Mouse (Mus musculus): ENCODE results near the gene Pakap. TPM values are rescaled to one million over a fixed set of nuclear protein-coding genes. Genes with fewer than 3 reads are reported as not detected.

Gene Pakap
- total and polyA plus RNA-seq, 2 experiments, result 0.06 to 0.18 TPM

DNA sequence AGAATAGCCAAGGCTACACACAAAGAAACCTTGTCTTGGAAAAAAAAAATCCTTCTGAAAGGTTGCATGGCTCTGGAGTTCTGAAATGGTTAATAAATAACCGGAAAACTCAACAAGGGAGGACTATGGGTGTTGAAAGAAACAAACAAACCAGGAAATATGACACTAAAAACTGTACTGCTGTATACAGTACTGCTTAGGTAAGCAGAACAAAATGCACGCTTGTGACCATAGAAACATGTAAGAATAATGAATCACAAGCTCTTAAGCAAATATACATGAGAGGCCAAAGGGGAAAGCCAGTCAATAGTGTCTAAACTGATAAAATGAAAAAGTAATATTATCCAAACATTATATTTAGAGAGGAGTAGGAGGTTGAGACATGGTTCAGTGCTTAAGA, 247.4 kb downstream of the Pakap start:
- no peak overlapping the region for H3K4me3 ChIP-seq (ENCODE audit: insufficient read depth, low read depth, low read length)
- 21% methylated on average over 2 of the region's 2 CpGs for WGBS
- H3K79me2 ChIP-seq (ENCODE audit: control insufficient read depth, insufficient read depth, low read length), result no peaks in the 10 kb centered on the region
- peak; percentile 82 for DNase-seq (ENCODE audit: extremely low read depth, low read depth, low spot score)
- no peaks in the 10 kb centered on the region for H3K27me3 ChIP-seq (ENCODE audit: control insufficient read depth, insufficient read depth, low read length)
- no peaks in the 10 kb centered on the region for H3K36me3 ChIP-seq (ENCODE audit: control insufficient read depth, insufficient read depth, low read length)
- TF ChIP-seq CTCF (IDR thresholded peaks at IDR 0.05; ENCODE audit: low read depth, low read length) (no peak), POLR2A (IDR thresholded peaks at IDR 0.05; ENCODE audit: extremely low read depth, insufficient read depth, low read length) (no peak)
- peaks cover 9% of the 10 kb centered on the region for H3K4me1 ChIP-seq (ENCODE audit: control insufficient read depth, insufficient read depth, low read length)
- no peak overlapping the region for H3K9ac ChIP-seq (ENCODE audit: low read depth, low read length)
- H3K27ac ChIP-seq (replicated peaks; ENCODE audit: insufficient read depth, low read depth, low read length), result no peak overlapping the region

DNA sequence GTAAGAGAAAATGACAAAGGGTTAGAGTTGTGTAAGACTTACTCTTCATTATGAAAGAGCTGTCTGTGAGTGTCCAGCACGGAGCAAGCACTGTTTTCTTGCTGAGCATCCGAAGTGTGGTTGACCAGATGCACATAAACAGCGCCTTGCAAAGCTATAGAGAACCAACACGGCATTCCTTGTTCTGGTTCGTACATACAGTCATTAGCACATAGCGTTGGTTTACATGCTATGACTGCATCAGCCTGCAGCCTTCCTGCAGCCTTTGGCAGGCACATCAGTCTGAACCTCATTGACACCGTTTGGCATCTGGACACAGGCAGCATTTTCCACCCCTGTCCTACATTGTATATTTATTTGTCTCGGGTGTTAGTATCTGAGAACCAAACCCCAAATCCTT, 248.2 kb downstream of the Pakap start:
- Histone ChIP-seq H3K9ac (ENCODE audit: low read depth, low read length) (no peak overlapping the region), H3K36me3 (ENCODE audit: control insufficient read depth, insufficient read depth, low read length) (no peaks in the 10 kb centered on the region), H3K27me3 (ENCODE audit: control insufficient read depth, insufficient read depth, low read length) (no peaks in the 10 kb centered on the region), H3K27ac (replicated peaks; ENCODE audit: insufficient read depth, low read depth, low read length) (no peak overlapping the region), H3K4me1 (ENCODE audit: control insufficient read depth, insufficient read depth, low read length) (peaks cover 9% of the 10 kb centered on the region), H3K79me2 (ENCODE audit: control insufficient read depth, insufficient read depth, low read length) (no peaks in the 10 kb centered on the region), H3K4me3 (ENCODE audit: insufficient read depth, low read depth, low read length) (no peak overlapping the region)
- WGBS, result 62% methylated on average over 8 of the region's 8 CpGs
- peak; percentile 30 for DNase-seq (ENCODE audit: extremely low read depth, low read depth, low spot score)
- TF ChIP-seq CTCF (IDR thresholded peaks at IDR 0.05; ENCODE audit: low read depth, low read length) (no peak), POLR2A (IDR thresholded peaks at IDR 0.05; ENCODE audit: extremely low read depth, insufficient read depth, low read length) (no peak)

DNA sequence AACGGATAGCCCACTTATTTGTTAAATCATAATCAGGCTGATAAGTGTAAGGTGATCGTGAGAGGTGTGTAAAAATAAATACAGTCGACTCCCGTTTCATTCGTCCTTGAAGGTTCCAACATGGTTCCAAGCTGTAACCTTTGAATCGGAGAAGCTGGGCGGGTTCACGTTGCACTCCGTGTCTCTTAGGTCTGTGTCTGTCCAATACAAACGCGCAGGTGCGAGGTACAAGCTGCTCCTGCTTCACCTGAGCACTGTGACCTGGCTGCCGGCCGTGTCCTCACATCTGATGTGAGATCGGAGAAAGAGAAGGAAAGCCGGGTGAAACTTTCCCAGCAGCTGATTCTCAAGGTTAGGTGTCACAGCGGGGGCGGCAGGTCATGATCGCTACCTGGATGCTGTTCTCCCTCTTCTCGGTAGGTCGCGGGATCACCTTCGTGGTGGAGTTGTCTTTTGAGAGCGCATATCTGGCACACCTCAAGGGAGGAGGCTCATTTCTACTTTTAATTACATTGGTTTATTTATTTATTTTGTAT, 252.9 kb downstream of the Pakap start:
- Histone ChIP-seq H3K36me3 (ENCODE audit: control insufficient read depth, insufficient read depth, low read length) (no peaks in the 10 kb centered on the region), H3K27ac (replicated peaks; ENCODE audit: insufficient read depth, low read depth, low read length) (no peak overlapping the region), H3K27me3 (ENCODE audit: control insufficient read depth, insufficient read depth, low read length) (no peaks in the 10 kb centered on the region), H3K4me1 (ENCODE audit: control insufficient read depth, insufficient read depth, low read length) (peaks cover 3% of the 10 kb centered on the region; the same call in 1 of the 2 replicates), H3K79me2 (ENCODE audit: control insufficient read depth, insufficient read depth, low read length) (no peaks in the 10 kb centered on the region), H3K4me3 (ENCODE audit: insufficient read depth, low read depth, low read length) (no peak overlapping the region), H3K9ac (ENCODE audit: low read depth, low read length) (no peak overlapping the region)
- no peak for TF ChIP-seq CTCF (IDR thresholded peaks at IDR 0.05; ENCODE audit: low read depth, low read length)
- no peak for TF ChIP-seq POLR2A (IDR thresholded peaks at IDR 0.05; ENCODE audit: extremely low read depth, insufficient read depth, low read length)
- DNase-seq (ENCODE audit: extremely low read depth, low read depth, low spot score), result no peak
- WGBS, result 84% methylated on average over 24 of the region's 24 CpGs

DNA sequence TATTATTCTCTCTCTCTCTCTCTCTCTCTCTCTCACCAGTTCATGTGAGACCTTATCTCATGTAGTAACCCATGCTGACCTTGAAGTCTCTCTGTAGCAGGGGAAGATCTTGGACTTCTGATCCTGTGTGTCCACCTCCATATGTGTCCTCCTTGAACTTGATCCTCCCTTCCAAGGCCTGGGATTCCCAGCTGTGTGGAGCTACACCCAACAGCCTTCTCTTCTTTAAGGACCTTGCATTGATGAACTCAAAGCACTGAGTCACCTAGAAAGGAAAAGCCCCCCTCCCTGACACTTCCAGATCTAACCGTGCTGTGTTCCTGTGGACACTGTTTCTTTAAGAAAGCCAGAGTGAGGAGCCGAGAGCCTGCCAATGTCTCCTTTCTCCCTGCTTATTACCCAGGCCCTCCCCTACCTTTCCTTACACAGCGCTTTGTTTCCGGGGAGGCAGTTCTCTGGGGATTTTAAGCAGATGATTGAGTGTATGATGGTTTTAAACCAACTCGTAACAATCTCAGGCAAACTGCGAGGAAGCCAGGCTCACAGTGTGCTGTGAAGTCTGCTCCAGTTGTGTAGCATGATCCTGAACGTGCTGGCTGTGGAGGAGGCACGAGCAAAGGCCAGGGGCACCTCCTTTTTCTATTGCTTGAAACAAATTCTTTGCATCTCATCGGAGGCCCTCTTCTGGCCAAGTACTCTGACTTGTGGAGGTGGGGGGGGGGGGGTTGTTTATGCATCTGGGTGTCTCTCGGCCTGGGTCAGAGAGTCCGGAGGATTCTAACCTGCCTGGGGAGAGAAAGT, 253.8 kb downstream of the Pakap start:
- Histone ChIP-seq H3K4me1 (ENCODE audit: control insufficient read depth, insufficient read depth, low read length) (no peaks in the 10 kb centered on the region; the same call in 1 of the 2 replicates), H3K79me2 (ENCODE audit: control insufficient read depth, insufficient read depth, low read length) (no peaks in the 10 kb centered on the region), H3K27me3 (ENCODE audit: control insufficient read depth, insufficient read depth, low read length) (no peaks in the 10 kb centered on the region), H3K36me3 (ENCODE audit: control insufficient read depth, insufficient read depth, low read length) (no peaks in the 10 kb centered on the region), H3K27ac (replicated peaks; ENCODE audit: insufficient read depth, low read depth, low read length) (no peak overlapping the region), H3K9ac (ENCODE audit: low read depth, low read length) (no peak overlapping the region), H3K4me3 (ENCODE audit: insufficient read depth, low read depth, low read length) (no peak overlapping the region)
- TF ChIP-seq POLR2A (IDR thresholded peaks at IDR 0.05; ENCODE audit: extremely low read depth, insufficient read depth, low read length) (no peak), CTCF (IDR thresholded peaks at IDR 0.05; ENCODE audit: low read depth, low read length) (no peak)
- no peak for DNase-seq (ENCODE audit: extremely low read depth, low read depth, low spot score)
- 65% methylated on average over 11 of the region's 11 CpGs for WGBS

DNA sequence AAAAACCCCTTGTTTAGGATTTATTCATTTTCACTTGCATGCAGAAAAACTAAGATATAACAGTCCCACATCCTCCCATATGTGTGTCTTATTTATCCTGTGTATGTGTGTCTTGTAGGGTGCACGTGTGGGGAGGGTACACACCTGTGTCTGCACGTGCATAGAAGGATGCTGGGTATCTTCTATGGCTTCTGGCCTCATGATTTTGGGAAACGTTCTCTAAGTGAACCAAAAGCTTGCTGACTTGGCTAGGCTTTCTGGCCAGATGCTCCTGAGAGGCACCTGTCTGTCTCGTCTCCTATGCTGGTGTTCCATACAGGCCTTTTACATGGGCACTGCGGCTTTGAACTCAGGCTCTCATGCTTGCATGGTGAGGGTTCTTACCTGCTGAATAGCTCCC, 254.7 kb downstream of the Pakap start:
- no peaks in the 10 kb centered on the region for H3K27me3 ChIP-seq (ENCODE audit: control insufficient read depth, insufficient read depth, low read length)
- no peak overlapping the region for H3K27ac ChIP-seq (replicated peaks; ENCODE audit: insufficient read depth, low read depth, low read length)
- no peaks in the 10 kb centered on the region for H3K36me3 ChIP-seq (ENCODE audit: control insufficient read depth, insufficient read depth, low read length)
- no peaks in the 10 kb centered on the region for H3K79me2 ChIP-seq (ENCODE audit: control insufficient read depth, insufficient read depth, low read length)
- H3K4me3 ChIP-seq (ENCODE audit: insufficient read depth, low read depth, low read length), result no peak overlapping the region
- 93% methylated on average over 5 of the region's 5 CpGs for WGBS
- TF ChIP-seq POLR2A (IDR thresholded peaks at IDR 0.05; ENCODE audit: extremely low read depth, insufficient read depth, low read length) (no peak), CTCF (IDR thresholded peaks at IDR 0.05; ENCODE audit: low read depth, low read length) (no peak)
- no peaks in the 10 kb centered on the region; the same call in 1 of the 2 replicates for H3K4me1 ChIP-seq (ENCODE audit: control insufficient read depth, insufficient read depth, low read length)
- no peak overlapping the region for H3K9ac ChIP-seq (ENCODE audit: low read depth, low read length)
- no peak for DNase-seq (ENCODE audit: extremely low read depth, low read depth, low spot score)

Data from liver, adult 2 months (tissue).